Mouse (Mus musculus): ENCODE data around the gene Magi2.
"Not testable (repeated sequence)": the region's sequence is repeated elsewhere in the genome, so short reads cannot be mapped to it uniquely, and the experiment has no call there.

The Magi2 gene

GRCm38 (mm10) chr5:19462541-19462940, 235.7 kb downstream of the Magi2 start:
- no peak for DNase-seq (ENCODE audit: low read depth)

DNA sequence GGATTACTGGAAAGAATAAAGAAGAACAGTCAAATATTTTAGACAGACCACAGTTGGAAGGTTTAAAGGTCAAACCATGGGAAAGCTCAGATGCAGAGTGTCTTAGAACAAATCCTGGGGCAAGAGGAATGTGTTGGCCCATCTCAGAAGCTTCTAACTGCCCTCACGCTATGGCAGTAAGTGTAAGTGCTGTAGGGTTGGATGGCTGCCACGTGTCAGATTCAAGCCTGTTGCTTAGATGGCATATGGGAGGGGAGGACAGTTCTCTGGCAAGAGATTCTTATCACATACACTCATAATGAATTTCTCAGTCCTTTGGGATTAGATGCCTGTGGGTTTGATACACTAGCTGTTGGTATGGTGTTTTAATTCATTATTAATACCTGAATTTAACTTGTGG, 238.5 kb downstream of the Magi2 start:
- no peak for DNase-seq (ENCODE audit: low read depth)

GRCm38 (mm10) chr5:19472851-19473439, 246.1 kb downstream of the Magi2 start:
- DNase-seq (ENCODE audit: low read depth): no peak

DNA sequence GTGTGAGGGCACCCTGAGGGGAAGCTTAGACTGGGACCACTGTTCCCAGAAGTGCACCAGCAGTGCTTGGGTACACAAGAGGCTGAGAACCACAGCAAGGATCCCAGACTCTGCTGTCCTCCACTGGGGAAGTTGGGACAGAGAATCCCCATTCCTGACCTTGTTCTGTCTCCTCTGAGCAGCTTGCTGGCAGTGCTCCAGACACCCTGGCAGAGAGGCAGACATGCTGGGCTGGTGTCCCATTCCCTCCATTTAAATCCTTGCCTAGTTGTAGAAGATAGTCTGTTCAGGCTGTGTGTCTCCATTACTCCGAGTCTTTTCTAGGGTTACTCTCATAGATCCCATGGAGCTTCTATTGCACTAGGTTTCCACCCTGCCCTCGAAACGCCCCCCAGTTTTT, 256.1 kb downstream of the Magi2 start:
- DNase-seq (ENCODE audit: low read depth): no peak

DNA sequence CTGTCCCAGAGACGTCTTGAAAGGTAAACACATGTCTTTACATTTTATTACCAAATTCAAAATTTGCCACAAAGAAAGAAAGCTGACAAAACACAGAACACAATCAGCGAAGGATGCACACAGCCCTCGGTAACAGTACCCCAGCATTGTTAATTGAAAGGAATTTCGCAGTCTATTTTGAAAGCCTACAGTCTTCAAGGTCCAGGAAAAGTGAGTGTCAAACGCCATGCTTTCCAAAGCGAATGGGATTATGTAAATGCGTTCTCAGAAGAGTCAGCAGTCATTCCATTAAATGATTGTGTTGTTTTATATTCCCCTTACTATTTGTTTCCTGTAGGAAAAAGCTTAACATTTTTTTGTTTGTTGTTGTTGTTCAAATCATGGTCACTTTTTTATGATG, 261.1 kb downstream of the Magi2 start:
- no peak for DNase-seq (ENCODE audit: low read depth)

DNA sequence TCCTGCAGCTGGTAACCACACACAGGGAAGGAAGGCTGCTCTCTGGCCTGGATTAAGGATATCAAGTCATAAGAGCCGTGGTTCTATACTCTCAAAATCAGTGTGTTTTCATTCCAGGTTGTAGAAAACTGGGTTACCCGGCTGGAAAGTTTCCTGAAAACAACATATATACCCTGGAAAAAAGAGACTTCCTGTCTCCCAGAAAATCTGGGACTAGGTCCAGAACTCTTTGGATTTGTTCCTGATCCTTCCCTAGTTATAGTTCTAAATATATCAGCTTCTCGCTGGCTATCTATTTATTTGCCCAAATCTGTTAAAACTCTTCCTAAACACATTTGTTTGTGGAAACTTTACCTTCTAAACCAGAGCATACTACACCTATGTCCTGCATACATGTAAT, 274.2 kb downstream of the Magi2 start:
- DNase-seq (ENCODE audit: low read depth): no peak

- peak; percentile 1 for DNase-seq (ENCODE audit: low read depth)
Measured at GRCm38 (mm10) chr5:19522168-19522567, 295.3 kb downstream of the Magi2 start.

DNA sequence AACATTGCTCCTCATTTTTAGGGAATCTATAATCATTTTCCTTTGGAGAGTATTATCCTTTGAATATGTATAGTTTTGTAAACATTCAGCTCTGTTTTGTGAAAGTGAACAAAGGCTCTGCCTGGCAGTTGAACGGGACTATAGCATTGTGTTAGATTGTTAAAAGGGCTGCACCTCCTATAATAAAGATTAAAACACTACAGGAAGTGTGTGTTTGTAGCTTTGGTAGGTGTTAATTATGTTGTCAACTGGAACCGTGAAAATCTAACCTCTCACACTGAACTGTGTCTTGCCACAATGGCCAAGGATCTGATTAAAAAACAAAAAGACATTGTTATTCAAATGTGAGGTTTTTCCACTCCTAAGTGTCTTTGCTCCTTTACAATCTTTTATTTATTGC, 312.5 kb downstream of the Magi2 start:
- DNase-seq (ENCODE audit: low read depth): no peak

DNA sequence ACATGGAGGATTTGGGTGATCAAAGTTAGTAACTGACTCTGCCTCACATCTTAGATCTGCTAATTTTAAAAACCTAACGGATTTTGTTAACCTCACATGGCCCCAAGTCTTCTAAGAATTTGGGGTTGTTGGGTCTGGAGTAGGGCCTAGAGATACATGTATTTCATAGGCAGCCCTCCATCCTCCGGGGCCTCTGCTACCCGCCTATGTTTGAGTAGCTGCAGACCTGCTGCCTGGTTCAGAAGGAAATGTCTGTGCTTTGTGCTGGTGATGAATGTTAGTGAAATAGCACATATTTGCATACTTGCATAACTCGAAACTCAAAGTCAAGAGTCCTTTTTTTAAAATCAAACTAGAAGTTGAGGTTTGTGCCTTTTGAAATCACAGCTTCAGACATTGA, 319.6 kb downstream of the Magi2 start:
- no peak for DNase-seq (ENCODE audit: low read depth)

- DNase-seq (ENCODE audit: low read depth): no peak
Measured at GRCm38 (mm10) chr5:19546900-19547299, 320.1 kb downstream of the Magi2 start.

GRCm38 (mm10) chr5:19553510-19553909, 326.7 kb downstream of the Magi2 start:
- DNase-seq (ENCODE audit: low read depth): no peak

GRCm38 (mm10) chr5:19565636-19566035, 338.8 kb downstream of the Magi2 start:
- DNase-seq (ENCODE audit: low read depth): no peak

DNA sequence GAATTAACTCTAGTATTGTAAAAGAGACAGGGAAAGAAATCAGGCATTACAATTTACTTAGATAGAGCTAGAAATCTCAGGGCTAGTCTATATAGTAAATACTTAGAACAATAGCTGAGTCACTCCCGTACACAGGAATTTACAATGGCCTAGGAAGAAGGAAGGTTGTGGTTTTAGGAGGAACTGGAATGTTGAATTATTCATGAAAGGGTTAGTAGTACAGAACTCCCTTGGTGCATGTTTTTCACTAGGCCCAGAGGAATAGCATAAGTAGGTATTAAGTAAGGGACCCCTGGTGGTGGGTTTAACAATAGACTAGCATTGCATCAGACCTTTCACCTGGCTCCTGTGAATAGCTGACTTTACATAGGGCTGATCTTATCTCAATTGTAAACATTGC, 339.3 kb downstream of the Magi2 start:
- DNase-seq (ENCODE audit: low read depth): not testable (repeated sequence)

DNA sequence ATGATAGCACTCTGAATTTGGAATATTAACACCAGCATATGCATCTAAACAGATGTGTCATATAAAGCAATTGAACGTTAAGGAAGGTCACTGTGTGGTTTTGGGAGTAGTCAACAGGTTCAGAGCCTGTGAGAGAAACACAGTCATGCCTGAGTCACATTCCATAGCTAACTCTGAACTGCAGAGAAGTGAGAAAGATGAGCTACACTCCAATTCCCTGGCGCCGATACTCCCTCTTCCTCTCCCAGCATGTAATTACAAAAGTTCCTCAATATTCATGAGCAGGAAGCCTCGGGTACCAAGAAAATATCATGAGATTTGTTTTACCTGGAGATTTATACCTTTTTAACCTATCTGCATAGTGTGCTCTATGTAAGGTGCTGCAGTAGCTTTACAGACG, 380.9 kb downstream of the Magi2 start:
- no peak for DNase-seq (ENCODE audit: low read depth)

- no peak for DNase-seq (ENCODE audit: low read depth)
Measured at GRCm38 (mm10) chr5:19611788-19612187, 385.0 kb downstream of the Magi2 start.

GRCm38 (mm10) chr5:19621678-19622077, 394.8 kb downstream of the Magi2 start:
- no peak for DNase-seq (ENCODE audit: low read depth)

GRCm38 (mm10) chr5:19633976-19634375, 407.1 kb downstream of the Magi2 start:
- DNase-seq (ENCODE audit: low read depth): no peak

- no peak for DNase-seq (ENCODE audit: low read depth)
Measured at GRCm38 (mm10) chr5:19637789-19638188, 411.0 kb downstream of the Magi2 start.

- DNase-seq (ENCODE audit: low read depth): no peak
Measured at GRCm38 (mm10) chr5:19655986-19656385, 429.1 kb downstream of the Magi2 start.

DNA sequence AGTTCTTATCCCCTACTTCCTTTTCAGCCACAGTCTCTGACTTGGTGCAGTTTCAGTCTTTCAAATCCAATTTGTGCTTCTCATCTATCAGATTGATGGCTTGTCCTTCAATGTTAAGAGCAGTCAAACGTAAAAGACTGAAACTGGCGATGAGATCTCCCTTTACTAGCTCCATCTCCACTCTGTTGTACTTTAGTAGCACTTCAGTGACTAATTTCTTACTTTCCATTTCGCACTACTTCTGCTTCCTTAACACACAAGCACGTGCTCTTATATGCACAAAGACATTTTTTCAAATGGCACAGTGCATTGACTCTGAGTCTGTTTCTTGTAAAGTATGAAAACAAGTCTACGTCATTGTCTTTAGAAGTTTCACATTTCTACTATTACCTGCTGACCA, 439.6 kb downstream of the Magi2 start:
- DNase-seq (ENCODE audit: low read depth): no peak

- DNase-seq (ENCODE audit: low read depth): no peak
Measured at GRCm38 (mm10) chr5:19717296-19717695, 490.5 kb downstream of the Magi2 start.

DNA sequence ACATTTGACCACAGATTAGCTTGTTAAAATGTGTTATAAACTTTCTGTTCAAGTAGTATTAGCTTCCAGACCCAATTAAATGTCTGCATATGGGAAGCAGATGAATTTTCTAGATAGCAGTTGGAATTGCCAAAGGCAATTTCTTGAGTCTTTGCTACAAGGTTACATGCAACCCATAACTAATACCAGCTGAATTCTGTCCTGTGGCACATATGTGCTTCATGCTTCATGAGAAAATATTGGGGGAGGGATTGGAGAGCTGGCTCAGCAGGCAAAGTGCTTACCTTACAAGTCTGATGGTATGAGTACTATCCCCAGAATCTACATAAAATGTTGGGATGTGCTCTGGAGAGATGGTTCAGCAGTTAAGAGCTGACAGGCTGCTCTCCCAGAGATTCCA, 499.4 kb downstream of the Magi2 start:
- DNase-seq (ENCODE audit: low read depth): no peak

GRCm38 (mm10) chr5:19745376-19745775, 518.5 kb downstream of the Magi2 start:
- DNase-seq (ENCODE audit: low read depth): no peak

DNA sequence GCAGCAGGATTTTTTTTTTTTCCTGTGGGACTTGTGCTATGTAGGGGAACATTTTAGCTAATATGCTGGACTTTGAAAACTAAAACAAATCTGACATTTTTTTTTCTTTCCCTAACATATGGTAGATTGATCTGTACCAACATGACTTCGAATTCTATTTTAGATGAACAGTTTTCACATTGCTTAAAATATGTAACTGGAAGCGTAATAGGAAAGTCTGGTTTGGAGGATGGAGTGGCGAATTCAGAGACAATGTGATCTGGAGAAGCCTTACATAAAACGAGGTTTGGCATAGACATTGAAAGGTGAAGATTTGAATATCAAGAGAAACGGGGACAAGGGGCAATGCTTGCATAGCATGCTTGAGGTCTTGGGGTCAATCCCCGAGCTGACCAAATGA, 519.1 kb downstream of the Magi2 start:
- DNase-seq (ENCODE audit: low read depth): no peak

Measured in naive thymus-derived CD4-positive, alpha-beta T cell, adult 2 months (primary cell).